Mouse (Mus musculus) heart, embryonic 13.5 days (tissue): Measurements from ENCODE around the gene Acta1. TPM values are rescaled to one million over a fixed set of nuclear protein-coding genes. Genes with fewer than 3 reads are reported as not detected.

Source experiments
- ATAC-seq: fragments of 200-750 bp; cut with Nextera tagmentation; 2 replicates; pipeline ENCODE4 v1.8.0; 2017; ENCODE audit warnings: moderate TSS enrichment; ENCODE audit not compliant: insufficient number of reproducible peaks, low FRiP score, low TSS enrichment; ENCODE audit errors: extremely low read depth
- H3K27ac ChIP-seq: fragments of 300-500 bp; sonication (generic); replicated peaks from 2 replicates; pipeline ENCODE4 v1.5.1; 2015; ENCODE audit warnings: moderate library complexity, mild to moderate bottlenecking, inconsistent platforms
- H3K27me3 ChIP-seq: fragments of 300-500 bp; sonication (generic); replicated peaks from 2 replicates; pipeline ENCODE4 v1.6.1; 2015; ENCODE audit warnings: mild to moderate bottlenecking, inconsistent platforms
- H3K36me3 ChIP-seq: fragments of 300-500 bp; sonication (generic); 2 replicates; pipeline ENCODE4 v1.6.1; 2015; ENCODE audit warnings: mild to moderate bottlenecking, inconsistent platforms
- H3K4me1 ChIP-seq: fragments of 300-500 bp; sonication (generic); 2 replicates; pipeline ENCODE4 v1.6.1; 2015; ENCODE audit warnings: inconsistent platforms
- H3K4me2 ChIP-seq: fragments of 300-500 bp; sonication (generic); 2 replicates; pipeline ENCODE4 v1.6.1; 2015; ENCODE audit warnings: inconsistent platforms, mild to moderate bottlenecking, moderate library complexity
- H3K4me3 ChIP-seq: fragments of 300-500 bp; sonication (generic); 2 replicates; pipeline ENCODE4 v1.5.1; 2015; ENCODE audit warnings: moderate library complexity, mild to moderate bottlenecking, inconsistent platforms
- H3K9ac ChIP-seq: fragments of 300-500 bp; sonication (generic); 2 replicates; pipeline ENCODE4 v1.6.1; 2015; ENCODE audit warnings: inconsistent platforms, mild to moderate bottlenecking, moderate library complexity
- H3K9me3 ChIP-seq: fragments of 300-500 bp; sonication (generic); 2 replicates; pipeline ENCODE4 v1.6.1; 2016; ENCODE audit warnings: inconsistent platforms
- WGBS: fragments of 180-500 bp; shearing (Covaris S2); methylation state at CpG from one replicate; pipeline ENCODE4 v1.1.7; 2015; ENCODE audit warnings: mixed read lengths; 5-methylcytosine and 5-hydroxymethylcytosine counted together
- polyA plus RNA-seq: library from polyadenylated mRNA; unstranded; fragments of >200 nt; fragmentation: Nextera tagmentation; extraction: Ambion mirVana; gene quantifications from 2 replicates; pipeline ENCODE4 v1.2.1, GENCODE M21; 2015

The Acta1 gene
- polyA plus RNA-seq, 1 experiment from 2014 or later = 292 TPM

- H3K4me2 ChIP-seq = no peak overlapping the region
- ATAC-seq = no peak
- WGBS = 69% methylated on average over 7 of the region's 7 CpGs
- H3K4me3 ChIP-seq = no peak overlapping the region
- H3K4me1 ChIP-seq = no peaks in the 10 kb centered on the region
- H3K9me3 ChIP-seq = no peaks in the 10 kb centered on the region
- H3K27ac ChIP-seq = no peak overlapping the region
- H3K9ac ChIP-seq = no peak overlapping the region
- peaks cover 11% of the 10 kb centered on the region for H3K36me3 ChIP-seq
- no peaks in the 10 kb centered on the region for H3K27me3 ChIP-seq
These were observed 50.2 kb downstream of the Acta1 start for GRCm38 (mm10) chr8:123844341-123844740.

DNA sequence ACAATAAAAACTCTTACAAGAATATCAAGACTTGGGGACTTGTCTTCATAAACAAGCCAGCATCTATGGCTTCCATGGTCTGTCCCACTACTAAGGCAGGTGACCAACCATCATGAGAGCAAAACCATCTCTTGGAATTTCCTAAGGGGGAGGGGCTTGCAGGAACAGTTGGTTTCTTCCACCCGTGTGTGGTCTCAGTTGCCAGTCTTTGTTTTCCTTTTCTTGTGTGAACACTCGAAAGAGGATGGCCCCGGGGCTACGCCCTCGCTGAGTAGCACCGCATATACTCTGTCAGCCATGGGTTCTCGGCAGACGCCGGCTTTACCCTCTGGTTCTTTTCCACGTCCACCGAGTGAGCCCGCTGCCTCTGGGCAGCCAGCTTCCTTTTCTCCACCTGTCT, 52.5 kb downstream of the Acta1 start:
- no peaks in the 10 kb centered on the region for H3K4me1 ChIP-seq

More for the DNA sequence above, 52.5 kb downstream of the Acta1 start:
- H3K36me3 ChIP-seq = peaks cover 21% of the 10 kb centered on the region
- no peak overlapping the region for H3K9ac ChIP-seq
- no peaks in the 10 kb centered on the region for H3K9me3 ChIP-seq
- no peak for ATAC-seq
- no peak overlapping the region for H3K27ac ChIP-seq
- WGBS = 86% methylated on average over 12 of the region's 12 CpGs
- no peak overlapping the region for H3K4me3 ChIP-seq
- no peaks in the 10 kb centered on the region for H3K27me3 ChIP-seq
- no peak overlapping the region for H3K4me2 ChIP-seq

Other genes with a start within 250 kb of the Acta1 start
- gene Rhou, start 240.8 kb downstream of the Acta1 start, polyA plus RNA-seq = 7.1 and 8.3 TPM in 2 replicates
- 33.2 and 36.2 TPM in 2 replicates for gene Rab4a, start 88.8 kb downstream of the Acta1 start, polyA plus RNA-seq
- gene Ccsap, start 34.5 kb downstream of the Acta1 start, polyA plus RNA-seq = 2.5 TPM in 2 replicates
- 24.4 and 24.8 TPM in 2 replicates for gene Nup133, start 54.5 kb upstream of the Acta1 start, polyA plus RNA-seq
- gene Abcb10, start 88.4 kb upstream of the Acta1 start, polyA plus RNA-seq = 20.0 and 20.5 TPM in 2 replicates
- gene Taf5l, start 126.6 kb upstream of the Acta1 start, polyA plus RNA-seq = 24.9 and 25.7 TPM in 2 replicates
- gene Urb2, start 126.8 kb upstream of the Acta1 start, polyA plus RNA-seq = 2.6 and 3.3 TPM in 2 replicates